Mouse (Mus musculus): ENCODE data around the gene Arl13b. TPM values are rescaled to one million over a fixed set of nuclear protein-coding genes. Genes with fewer than 3 reads are reported as not detected.

The Arl13b gene
- 10 to 100 TPM; 12.3 to 12.5 TPM for polyA plus RNA-seq (2017; shearing (Covaris generic))

GRCm38 (mm10) chr16:62846498-62847312 lies at the start of gene Arl13b:
TSS of gene Arl13b (minus strand) at chr16:62847040.

GRCm38 (mm10) chr16:62854191-62855068 lies 7.6 kb upstream of the Arl13b start, which contains the start of gene Pros1:
TSS of gene Pros1 (plus strand) at chr16:62854307.

GRCm38 (mm10) chr16:62814491-62814890 lies 32.3 kb downstream of the Arl13b start, which contains the start of gene Stx19:
TSS of gene Stx19 (plus strand) at chr16:62814676.

GRCm38 (mm10) chr16:62786621-62787331 lies 60.1 kb downstream of the Arl13b start, which contains the start of gene Nsun3:
TSS of gene Nsun3 (minus strand) at chr16:62786818.

Other genes with a start within 250 kb of the Arl13b start
- gene Nsun3, start 60.2 kb downstream of the Arl13b start, polyA plus RNA-seq (2017; shearing (Covaris generic)): 10 to 100 TPM; 17.6 to 20.4 TPM
- under 1 TPM; 0.43 to 0.77 TPM for gene Stx19, start 32.4 kb downstream of the Arl13b start, polyA plus RNA-seq (2017; shearing (Covaris generic))
- 10 to 100 TPM in 1 of 2 experiments, 1 to 10 TPM in 1; 8.6 to 13.5 TPM for gene Pros1, start 7.3 kb upstream of the Arl13b start, polyA plus RNA-seq (2017; shearing (Covaris generic))

Data from activated CD4-positive, CD25-positive, alpha-beta regulatory T cell (primary cell).